18 mouse cellular contexts compared by ENCODE assay signal in genomic region chr17:44519356-44519755, GRCm38 (mm10).
A peak's percentile ranks its signal among the peaks of the same experiment; 100 is the strongest.
DNase-seq lines count a peak whose midpoint lies in the region; ATAC-seq and TF ChIP-seq lines count a peak whose summit lies in the region.
"Had no signal": no experiment of that assay in that cellular context is flagged by ENCODE, and none has a peak within 500 bp of the region (broad histone marks: within the 10 kb centered on the region; RNA-seq: fewer than 3 reads in every experiment).

No protein-coding gene starts in this region.

- ATAC-seq in kidney, embryonic 14.5 days (ENCODE audit: low FRiP score, low TSS enrichment): no peak
- no peak for ATAC-seq in kidney, embryonic 16.5 days (ENCODE audit: low FRiP score, low TSS enrichment)
- ATAC-seq: hindbrain, postnatal 0 days had no signal

- intact Hi-C loops in heart, adult 2 months (cut with DNase I): no loop called here
- intact Hi-C loops in left cerebral cortex, postnatal 14 days (cut with DNase I): no loop called here

- no peak overlapping the region for H3K9ac ChIP-seq in kidney, embryonic 14.5 days (ENCODE audit: low read depth, low read length)
- H3K9ac ChIP-seq in kidney, embryonic 16.5 days (replicated peaks; ENCODE audit: low read length): no peak overlapping the region
- H3K9ac ChIP-seq in heart, adult 2 months (ENCODE audit: low read depth, low read length): no peak overlapping the region
- H3K9ac ChIP-seq: embryonic facial prominence, embryonic 12.5 days; heart, embryonic 15.5 days; hindbrain, embryonic 13.5 days had no signal

- H3K27ac ChIP-seq in kidney, embryonic 14.5 days (ENCODE audit: low read depth, low read length): no peak overlapping the region
- H3K27ac ChIP-seq in kidney, embryonic 16.5 days (ENCODE audit: low read length): 0 out of 2 replicates have a peak overlapping the region, but pooled peaks have one; percentile 23
- no peak overlapping the region for H3K27ac ChIP-seq in midbrain, embryonic 10.5 days (replicated peaks)
- H3K27ac ChIP-seq in heart, adult 2 months: no peak overlapping the region
- H3K27ac ChIP-seq: embryonic facial prominence, embryonic 12.5 days; heart, embryonic 15.5 days; hindbrain, embryonic 13.5 days; hindbrain, postnatal 0 days had no signal

- no peaks in the 10 kb centered on the region for H3K27me3 ChIP-seq in kidney, embryonic 14.5 days (ENCODE audit: control insufficient read depth, insufficient read depth, low read length)
- H3K27me3 ChIP-seq in kidney, embryonic 16.5 days (ENCODE audit: insufficient read depth, low read length): no peaks in the 10 kb centered on the region
- H3K27me3 ChIP-seq in midbrain, embryonic 10.5 days (ENCODE audit: low read depth, poor library complexity, severe bottlenecking): no peaks in the 10 kb centered on the region
- H3K27me3 ChIP-seq in heart, adult 2 months (ENCODE audit: control insufficient read depth, insufficient read depth, low read length): no peaks in the 10 kb centered on the region
- H3K27me3 ChIP-seq: embryonic facial prominence, embryonic 12.5 days; heart, embryonic 15.5 days; hindbrain, embryonic 13.5 days had no signal

- no peak for TF ChIP-seq CTCF in heart, adult 2 months (IDR thresholded peaks at IDR 0.05)

- peak; percentile 16 for DNase-seq in kidney, adult 18-20 months
- peak; percentile 53 for DNase-seq in fibroblast of lung, adult 2 months (ENCODE audit: low read depth)
- DNase-seq in kidney, postnatal 36 days: peak; percentile 12 to 51
- DNase-seq in midbrain, embryonic 10.5 days (ENCODE audit: low spot score): no peak
- DNase-seq in heart, adult 2 months: no peak
- DNase-seq in left cerebral cortex, postnatal 14 days (ENCODE audit: low spot score in 2 of 2): no peak
- DNase-seq: adrenal gland, adult 8-10 months; adrenal gland, postnatal 36 days; cerebellum, adult 2 months; embryo, embryonic 11 days; heart, postnatal 14 days had no signal

- no peak overlapping the region for H3K4me2 ChIP-seq in kidney, embryonic 14.5 days (replicated peaks; ENCODE audit: low read depth, low read length)
- H3K4me2 ChIP-seq in kidney, embryonic 16.5 days (replicated peaks; ENCODE audit: low read depth, low read length): no peak overlapping the region
- H3K4me2 ChIP-seq: embryonic facial prominence, embryonic 12.5 days; heart, embryonic 11.5 days; heart, embryonic 15.5 days; hindbrain, embryonic 13.5 days had no signal

- WGBS in kidney, embryonic 14.5 days: 59% methylated on average over 3 of the region's 3 CpGs
- 50% methylated on average over 3 of the region's 3 CpGs for WGBS in kidney, embryonic 16.5 days
- 80% methylated on average over 3 of the region's 3 CpGs for WGBS in midbrain, embryonic 10.5 days
- WGBS in heart, adult 2 months: 64% methylated on average over 3 of the region's 3 CpGs

- no peak for TF ChIP-seq POLR2A in heart, adult 2 months (IDR thresholded peaks at IDR 0.05; ENCODE audit: insufficient read depth, low read depth, low read length)

- no peaks in the 10 kb centered on the region for H3K9me3 ChIP-seq in kidney, embryonic 14.5 days (ENCODE audit: control insufficient read depth, low read length)
- no peaks in the 10 kb centered on the region for H3K9me3 ChIP-seq in kidney, embryonic 16.5 days (ENCODE audit: low read length)
- no peaks in the 10 kb centered on the region for H3K9me3 ChIP-seq in midbrain, embryonic 10.5 days (replicated peaks)
- H3K9me3 ChIP-seq: embryonic facial prominence, embryonic 12.5 days; heart, embryonic 15.5 days; hindbrain, embryonic 13.5 days had no signal

- H3K4me1 ChIP-seq in kidney, embryonic 14.5 days (ENCODE audit: control insufficient read depth, insufficient read depth, low read length): no peaks in the 10 kb centered on the region; the same call in 1 of the 2 replicates
- peaks cover 12% of the 10 kb centered on the region; the same call in 1 of the 2 replicates for H3K4me1 ChIP-seq in kidney, embryonic 16.5 days (ENCODE audit: insufficient read depth, low read length)
- H3K4me1 ChIP-seq in midbrain, embryonic 10.5 days: no peaks in the 10 kb centered on the region
- no peaks in the 10 kb centered on the region for H3K4me1 ChIP-seq in heart, adult 2 months (ENCODE audit: control insufficient read depth, insufficient read depth, low read length)
- H3K4me1 ChIP-seq: heart, embryonic 15.5 days; hindbrain, embryonic 13.5 days had no signal

- no peak overlapping the region for H3K4me3 ChIP-seq in kidney, embryonic 14.5 days (ENCODE audit: low read length)
- no peak overlapping the region for H3K4me3 ChIP-seq in kidney, embryonic 16.5 days (ENCODE audit: low read length)
- H3K4me3 ChIP-seq in midbrain, embryonic 10.5 days: no peak overlapping the region
- H3K4me3 ChIP-seq in heart, adult 2 months: no peak overlapping the region
- H3K4me3 ChIP-seq: embryonic facial prominence, embryonic 12.5 days; heart, embryonic 15.5 days; hindbrain, embryonic 13.5 days had no signal

- no peak for TF ChIP-seq EP300 in heart, adult 2 months (IDR thresholded peaks at IDR 0.05; ENCODE audit: insufficient read depth, low read depth, low read length)

- no peaks in the 10 kb centered on the region for H3K79me2 ChIP-seq in heart, adult 2 months (replicated peaks; ENCODE audit: control insufficient read depth, insufficient read depth, low read length)

- no peaks in the 10 kb centered on the region for H3K36me3 ChIP-seq in kidney, embryonic 14.5 days (ENCODE audit: control insufficient read depth, insufficient read depth, low read length)
- no peaks in the 10 kb centered on the region for H3K36me3 ChIP-seq in kidney, embryonic 16.5 days (ENCODE audit: insufficient read depth, low read length)
- H3K36me3 ChIP-seq in midbrain, embryonic 10.5 days: no peaks in the 10 kb centered on the region
- no peaks in the 10 kb centered on the region for H3K36me3 ChIP-seq in heart, adult 2 months (ENCODE audit: control insufficient read depth, insufficient read depth, low read length)
- H3K36me3 ChIP-seq: embryonic facial prominence, embryonic 12.5 days; heart, embryonic 15.5 days; hindbrain, embryonic 13.5 days had no signal

Comparison
In these comparisons a context has a peak if more than half of its experiments do, and no peak if none do; other contexts are left out.
1. DNase-seq: peak in kidney, adult 18-20 months (single experiment), fibroblast of lung, adult 2 months (single experiment) and kidney, postnatal 36 days (2 of 2); none in midbrain, embryonic 10.5 days (single experiment), heart, adult 2 months (0 of 2) and left cerebral cortex, postnatal 14 days (0 of 2).